Mouse (Mus musculus) liver, embryonic 14.5 days (tissue): ENCODE results near the gene Gm42517. TPM values are rescaled to one million over a fixed set of nuclear protein-coding genes. Genes with fewer than 3 reads are reported as not detected.

ENCODE experiments used
- ATAC-seq: fragments of 200-750 bp; cut with Nextera tagmentation; 2 replicates; pipeline ENCODE4 v1.8.0; 2017; ENCODE audit warnings: moderate number of reproducible peaks, mild to moderate bottlenecking, moderate library complexity; ENCODE audit not compliant: insufficient read depth
- DNase-seq, 3 experiments: peaks; one replicate each; pipeline ENCODE4 v3.0.0-alpha.2; 2012 to 2013; ENCODE audit warnings: low read depth in 3 of 3, low spot score in 3 of 3
- H3K27ac ChIP-seq: fragments of 300-500 bp; sonication (generic); 2 replicates; pipeline ENCODE4 v1.5.1; 2014; ENCODE audit warnings: moderate library complexity, mild to moderate bottlenecking, control low read depth, inconsistent platforms
- H3K27me3 ChIP-seq: fragments of 300-500 bp; sonication (generic); 2 replicates; pipeline ENCODE4 v1.6.1; 2014; ENCODE audit warnings: mild to moderate bottlenecking, low read length, moderate library complexity; ENCODE audit not compliant: control insufficient read depth, insufficient read depth
- H3K36me3 ChIP-seq: fragments of 300-500 bp; sonication (generic); replicated peaks from 2 replicates; pipeline ENCODE4 v1.6.1; 2014; ENCODE audit warnings: low read depth; ENCODE audit not compliant: control insufficient read depth, insufficient read depth
- H3K4me1 ChIP-seq, 2 experiments: fragments of 200-500 bp in 1 of 2; fragments of 300-500 bp in 1 of 2; sonication (generic) in 1 of 2; replicated peaks; 2 replicates each; pipeline ENCODE4 v1.6.1; 2012 to 2014; ENCODE audit warnings: antibody characterized with exemption in 1 of 2, inconsistent platforms in 1 of 2, low read length in 1 of 2; ENCODE audit not compliant: control insufficient read depth in 2 of 2, insufficient read depth in 2 of 2
- H3K4me2 ChIP-seq: fragments of 300-500 bp; sonication (generic); 2 replicates; pipeline ENCODE4 v1.6.1; 2014; ENCODE audit warnings: low read depth, mild to moderate bottlenecking, control low read depth, moderate library complexity
- H3K4me3 ChIP-seq, 2 experiments: fragments of 200-500 bp in 1 of 2; fragments of 300-500 bp in 1 of 2; sonication (generic) in 1 of 2; 2 replicates each; pipeline ENCODE4 v1.5.1; 2012 to 2014; ENCODE audit warnings: low read depth in 2 of 2, low read length in 2 of 2, mild to moderate bottlenecking in 2 of 2, control low read depth in 1 of 2, inconsistent platforms in 1 of 2, moderate library complexity in 1 of 2; ENCODE audit not compliant: insufficient read depth in 1 of 2
- H3K9ac ChIP-seq: fragments of 300-500 bp; sonication (generic); replicated peaks from 2 replicates; pipeline ENCODE4 v1.6.1; 2014; ENCODE audit warnings: mild to moderate bottlenecking, control low read depth, moderate library complexity
- H3K9me3 ChIP-seq: fragments of 300-500 bp; sonication (generic); 2 replicates; pipeline ENCODE4 v1.6.1; 2016; ENCODE audit warnings: low read length, mixed read lengths; ENCODE audit not compliant: control insufficient read depth
- CTCF ChIP-seq: IDR thresholded peaks from 2 replicates; pipeline ENCODE4 v1.5.1; 2016; ENCODE audit warnings: antibody characterized with exemption, low read depth, control low read depth
- EP300 ChIP-seq: IDR thresholded peaks from 2 replicates; pipeline ENCODE4 v1.6.1; 2016; ENCODE audit warnings: antibody characterized with exemption, low read depth
- WGBS: fragments of 180-500 bp; shearing (Covaris S2); extraction: QIAGEN DNeasy Blood & Tissue Kit; methylation state at CpG from one replicate; pipeline ENCODE4 v1.1.7; 2014; ENCODE audit not compliant: insufficient replicate concordance; 5-methylcytosine and 5-hydroxymethylcytosine counted together
- polyA plus RNA-seq, 2 experiments: library from polyadenylated mRNA; depleted of rRNA in 1 of 2; stranded (reverse) in 1 of 2; unstranded in 1 of 2; fragments of >200 nt; fragmentation: Nextera tagmentation in 1 of 2; extraction: Ambion mirVana in 1 of 2; gene quantifications; 2 replicates each; pipeline versions ENCODE4 v1.2.1 to v1.2.3; 2012 to 2014

Gene Gm42517
- polyA plus RNA-seq, 2 experiments, result 0.20 TPM; not detected in 1

- Histone ChIP-seq H3K9me3 (no peaks in the 10 kb centered on the region), H3K27me3 (no peaks in the 10 kb centered on the region), H3K4me1 (peaks cover 0 to 2% of the 10 kb centered on the region in 2 experiments; a peak in 1 of 4 replicates), H3K36me3 (no peaks in the 10 kb centered on the region), H3K4me3 (no peak overlapping the region), H3K9ac (no peak overlapping the region), H3K27ac (no peak overlapping the region), H3K4me2 (no peak overlapping the region)
- DNase-seq (no peak), ATAC-seq (no peak)
- whole genome bisulfite sequencing, result 70% methylated on average over 1 of the region's 1 CpGs
- no peak for TF ChIP-seq EP300
- TF ChIP-seq CTCF, result no peak
Observed at GRCm38 (mm10) chr5:108357862-108358261, 9.9 kb downstream of the Gm42517 start.

DNA sequence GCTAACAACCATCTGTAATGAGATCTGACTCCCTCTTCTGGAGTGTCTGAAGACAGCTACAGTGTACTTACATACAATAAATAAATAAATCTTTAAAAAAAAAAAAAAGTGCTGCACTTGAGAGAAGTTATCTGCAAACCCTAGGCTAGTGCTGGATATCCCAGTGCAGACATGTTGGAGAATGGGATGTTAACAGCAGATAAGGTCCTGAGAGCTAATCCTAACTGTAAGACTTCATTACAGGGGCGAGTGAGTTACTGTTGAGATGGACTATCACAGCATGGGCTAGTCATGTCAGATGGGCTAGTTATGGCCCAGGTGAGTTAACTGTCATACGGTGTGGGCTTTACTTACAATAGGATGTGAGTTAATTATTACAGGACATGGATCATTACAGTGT lies 13.7 kb downstream of the Gm42517 start:
- DNase-seq, result no peak
- H3K4me3 ChIP-seq, result no peak overlapping the region
- no peaks in the 10 kb centered on the region for H3K9me3 ChIP-seq
- 41% methylated on average over 2 of the region's 2 CpGs for WGBS
- peak; percentile 23; the same call in 1 of the 2 replicates for TF ChIP-seq EP300
- TF ChIP-seq CTCF, result no peak
- peaks cover 0 to 2% of the 10 kb centered on the region in 2 experiments; a peak in 1 of 4 replicates for H3K4me1 ChIP-seq
- no peak overlapping the region for H3K9ac ChIP-seq
- H3K27me3 ChIP-seq, result no peaks in the 10 kb centered on the region
- ATAC-seq, result peak; percentile 61
- no peak overlapping the region for H3K27ac ChIP-seq
- H3K4me2 ChIP-seq, result no peak overlapping the region
- no peaks in the 10 kb centered on the region for H3K36me3 ChIP-seq

GRCm38 (mm10) chr5:108349511-108350148 lies 18.1 kb downstream of the Gm42517 start:
- no peak for ATAC-seq
- 79% methylated on average over 9 of the region's 9 CpGs for WGBS
- H3K4me3 ChIP-seq, result no peak overlapping the region
- no peaks in the 10 kb centered on the region; the same call in 1 of the 2 replicates for H3K36me3 ChIP-seq
- no peaks in the 10 kb centered on the region for H3K9me3 ChIP-seq
- no peaks in the 10 kb centered on the region for H3K27me3 ChIP-seq
- no peak overlapping the region for H3K4me2 ChIP-seq
- no peak for DNase-seq
- H3K9ac ChIP-seq, result no peak overlapping the region
- H3K4me1 ChIP-seq, result peaks cover 0 to 5% of the 10 kb centered on the region in 2 experiments; a peak in 1 of 4 replicates
- H3K27ac ChIP-seq, result no peak overlapping the region
- TF ChIP-seq CTCF (no peak), EP300 (no peak)

GRCm38 (mm10) chr5:108347843-108348242 lies 19.9 kb downstream of the Gm42517 start:
- Histone ChIP-seq H3K36me3 (no peaks in the 10 kb centered on the region; the same call in 1 of the 2 replicates), H3K4me1 (0 out of 4 replicates have a peak, but pooled peaks cover 0 to 2% of the 10 kb centered on the region in 2 experiments)

DNA sequence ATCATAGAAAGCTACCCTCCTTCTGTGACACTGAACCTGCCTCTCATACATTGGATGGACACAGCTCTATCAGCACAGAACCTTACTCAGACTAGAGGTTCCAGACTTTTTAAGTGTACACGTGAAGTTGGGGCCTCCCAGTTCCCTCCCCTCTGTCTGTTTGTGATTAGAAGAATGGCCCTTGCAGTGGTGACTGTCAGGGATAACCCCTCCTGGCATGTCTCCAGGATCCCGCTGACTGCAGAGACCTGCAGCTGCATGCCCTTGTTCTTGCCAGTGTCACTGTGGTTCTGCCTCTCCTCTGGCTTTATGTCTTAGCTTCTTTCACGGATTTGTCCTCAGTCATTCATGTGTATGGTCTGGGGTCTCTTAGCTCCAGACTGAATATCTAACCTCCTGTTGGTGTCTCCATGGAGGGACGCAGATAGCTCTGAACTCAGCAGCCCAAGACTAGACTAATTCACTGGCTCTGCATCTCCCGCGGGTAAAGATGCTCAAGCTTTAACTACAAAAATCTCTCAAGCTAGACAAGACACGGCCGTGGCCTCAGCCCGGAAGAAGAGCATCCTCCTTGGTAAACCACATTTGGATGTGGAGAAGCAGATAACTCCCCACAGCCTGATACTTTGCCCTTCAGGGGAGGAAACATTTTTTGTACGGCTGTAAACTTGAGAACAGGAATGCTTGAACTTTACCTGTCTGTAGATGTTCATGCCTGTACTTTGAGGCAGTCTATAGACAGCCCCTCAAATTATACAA lies 22.2 kb downstream of the Gm42517 start:
- H3K36me3 ChIP-seq, result no peaks in the 10 kb centered on the region; the same call in 1 of the 2 replicates
- ATAC-seq (no peak), DNase-seq (no peak)
- no peaks in the 10 kb centered on the region for H3K27me3 ChIP-seq
- H3K27ac ChIP-seq, result no peak overlapping the region
- H3K4me1 ChIP-seq, result 0 out of 4 replicates have a peak, but pooled peaks cover 0 to 2% of the 10 kb centered on the region in 2 experiments
- no peak overlapping the region for H3K9ac ChIP-seq
- TF ChIP-seq CTCF, result no peak
- no peak for TF ChIP-seq EP300
- H3K9me3 ChIP-seq, result no peaks in the 10 kb centered on the region
- 35% methylated on average over 10 of the region's 10 CpGs for WGBS
- no peak overlapping the region for H3K4me3 ChIP-seq
- no peak overlapping the region for H3K4me2 ChIP-seq

More at GRCm38 (mm10) chr5:108347843-108348242, 19.9 kb downstream of the Gm42517 start:
- no peak overlapping the region for H3K9ac ChIP-seq
- no peak for ATAC-seq
- no peaks in the 10 kb centered on the region for H3K9me3 ChIP-seq
- no peaks in the 10 kb centered on the region for H3K27me3 ChIP-seq
- no peak for DNase-seq
- TF ChIP-seq EP300, result no peak
- no peak for TF ChIP-seq CTCF
- WGBS, result 64% methylated on average over 6 of the region's 6 CpGs
- no peak overlapping the region for H3K27ac ChIP-seq
- no peak overlapping the region for H3K4me3 ChIP-seq
- no peak overlapping the region for H3K4me2 ChIP-seq
